In genomic region chr7:44077703-44078102, GRCm38 (mm10) we compare ENCODE assay signal across 28 mouse cellular contexts. TPM values are rescaled to one million over a fixed set of nuclear protein-coding genes. Genes with fewer than 3 reads are reported as not detected.
DNase-seq lines count a peak whose midpoint lies in the region; TF ChIP-seq lines count a peak whose summit lies in the region.
"Had no signal": no experiment of that assay in that cellular context is flagged by ENCODE, and none has a peak within 500 bp of the region (broad histone marks: within the 10 kb centered on the region; RNA-seq: fewer than 3 reads in every experiment).

No protein-coding gene starts in this region.

- H3K79me2 ChIP-seq in MEL (ENCODE audit: control insufficient read depth, insufficient read depth, low read length, poor library complexity): no peaks in the 10 kb centered on the region

- no peak for TF ChIP-seq CTCF in MEL (IDR thresholded peaks at IDR 0.05 in 2 of 3, conservative IDR thresholded peaks at IDR 0.05 in 1 of 3; ENCODE audit: control insufficient read depth in 1 of 3, insufficient read depth in 1 of 3, low read depth in 2 of 3, low read length in 3 of 3, poor library complexity in 1 of 3, severe bottlenecking in 1 of 3)

- peaks cover 0 to 6% of the 10 kb centered on the region in 2 experiments; a peak in 1 of 4 replicates for H3K36me3 ChIP-seq in MEL (ENCODE audit: control insufficient read depth in 1 of 2, insufficient read depth in 2 of 2, low read length in 2 of 2)
- H3K36me3 ChIP-seq: G1E had no signal

- H3K27ac ChIP-seq in MEL (ENCODE audit: control insufficient read depth, low read depth, low read length): peak overlapping the region; percentile 81

- TF ChIP-seq EP300 in MEL (IDR thresholded peaks at IDR 0.05; ENCODE audit: low read depth in 1 of 2, low read length in 2 of 2): peak; percentile 86 to 89

- peak; percentile 25 for DNase-seq in heart, adult 11 months
- no peak for DNase-seq in heart, adult 18-20 months
- peak; percentile 89 for DNase-seq in MEL (ENCODE audit: low read depth, low spot score)
- peak; percentile 69 for DNase-seq in MEL-GATA-1-ER (ENCODE audit: extremely low read depth, low read depth)
- DNase-seq in spleen, adult 12 weeks (ENCODE audit: low spot score): no peak
- DNase-seq in adrenal gland, adult 8-10 months: no peak
- DNase-seq: adrenal gland, adult 2 months; adrenal gland, postnatal 10 days; adrenal gland, postnatal 14 days; adrenal gland, postnatal 25 days; adrenal gland, postnatal 36 days; B cell, adult 2 months; cerebellum, adult 11 months; cerebellum, adult 11-12 months; cerebellum, adult 18-20 months; cerebellum, adult 2 months; cerebellum, adult 8-10 months; cerebellum, adult 9-10 months had no signal

- H3K4me3 ChIP-seq in MEL (ENCODE audit: control insufficient read depth in 1 of 2, insufficient read depth in 1 of 2, low read depth in 2 of 2, low read length in 2 of 2): peak overlapping the region; percentile 18 to 46

- TF ChIP-seq POLR2A in MEL (IDR thresholded peaks at IDR 0.05; ENCODE audit: control insufficient read depth in 1 of 2, insufficient read depth in 1 of 2, low read depth in 1 of 2, low read length in 2 of 2, poor library complexity in 1 of 2): no peak

- no peaks in the 10 kb centered on the region for H3K9me3 ChIP-seq in MEL (replicated peaks; ENCODE audit: insufficient read depth, low read length)
- H3K9me3 ChIP-seq: G1E had no signal

- no peaks in the 10 kb centered on the region for H3K27me3 ChIP-seq in MEL (ENCODE audit: control insufficient read depth in 1 of 2, insufficient read depth in 2 of 2, low read length in 2 of 2)

- H3K4me1 ChIP-seq in MEL (ENCODE audit: control insufficient read depth in 1 of 2, insufficient read depth in 2 of 2, low read length in 2 of 2): peaks cover 9 to 13% of the 10 kb centered on the region in 2 experiments

- TF ChIP-seq RAD21 in MEL (IDR thresholded peaks at IDR 0.05; ENCODE audit: low read depth, low read length): no peak

- peak overlapping the region; percentile 23; the same call in 1 of the 2 replicates for H3K9ac ChIP-seq in MEL (ENCODE audit: control insufficient read depth, low read depth, low read length, poor library complexity, severe bottlenecking)

TF ChIP-seq in MEL, 35 proteins besides CTCF, POLR2A, EP300 and RAD21:
- TF ChIP-seq CHD1 (IDR thresholded peaks at IDR 0.05; ENCODE audit: low read depth, low read length) (no peak), MXI1 (IDR thresholded peaks at IDR 0.05; ENCODE audit: low read depth, low read length) (no peak; the same call in 1 of the 2 replicates), NELFE (IDR thresholded peaks at IDR 0.05; ENCODE audit: low read depth, low read length) (no peak), GATA1 (IDR thresholded peaks at IDR 0.05; ENCODE audit: low read depth, low read length) (peak; percentile 47; the same call in 1 of the 2 replicates), SIN3A (IDR thresholded peaks at IDR 0.05; ENCODE audit: low read length) (peak; percentile 50; the same call in 1 of the 2 replicates), RCOR1 (IDR thresholded peaks at IDR 0.05; ENCODE audit: low read depth, low read length) (peak; percentile 64; the same call in 1 of the 2 replicates), ELF1 (IDR thresholded peaks at IDR 0.05; ENCODE audit: low read depth, low read length) (no peak), NRF1 (IDR thresholded peaks at IDR 0.05; ENCODE audit: insufficient read depth, low read depth, low read length, poor library complexity, severe bottlenecking) (no peak), TCF12 (IDR thresholded peaks at IDR 0.05; ENCODE audit: low read depth, low read length) (peak; percentile 83), HCFC1 (IDR thresholded peaks at IDR 0.05; ENCODE audit: low read depth, low read length) (no peak), ZKSCAN1 (IDR thresholded peaks at IDR 0.05; ENCODE audit: low read depth, low read length) (no peak), USF1 (IDR thresholded peaks at IDR 0.05; ENCODE audit: low read depth, low read length) (no peak), ZNF384 (IDR thresholded peaks at IDR 0.05; ENCODE audit: low read depth, low read length) (no peak), MEF2A (IDR thresholded peaks at IDR 0.05; ENCODE audit: extremely low read depth, insufficient replicate concordance, low read depth, low read length, poor library complexity, severe bottlenecking) (no peak), POLR2AphosphoS5 (IDR thresholded peaks at IDR 0.05; ENCODE audit: borderline replicate concordance, low read depth, low read length) (no peak), KAT2A (conservative IDR thresholded peaks at IDR 0.05; ENCODE audit: low read depth, low read length) (no peak), TAL1 (IDR thresholded peaks at IDR 0.05; ENCODE audit: low read length) (peak; percentile 53), POLR2AphosphoS2 (IDR thresholded peaks at IDR 0.05; ENCODE audit: low read length) (no peak), GABPA (IDR thresholded peaks at IDR 0.05; ENCODE audit: low read depth, low read length) (no peak), BHLHE40 (IDR thresholded peaks at IDR 0.05; ENCODE audit: borderline replicate concordance, low read depth, low read length) (no peak), SMC3 (IDR thresholded peaks at IDR 0.05; ENCODE audit: low read depth, low read length) (no peak), MAFK (IDR thresholded peaks at IDR 0.05; ENCODE audit: borderline replicate concordance, low read depth, low read length) (no peak), TBP (IDR thresholded peaks at IDR 0.05; ENCODE audit: low read depth, low read length) (0 out of 2 replicates have a peak, but pooled peaks have one; percentile 34), E2F4 (IDR thresholded peaks at IDR 0.05; ENCODE audit: borderline replicate concordance, low read depth, low read length) (no peak), MYC (IDR thresholded peaks at IDR 0.05; ENCODE audit: low read depth, low read length) (peak; percentile 60; the same call in 1 of the 2 replicates), ETS1 (IDR thresholded peaks at IDR 0.05; ENCODE audit: low read depth, low read length) (peak; percentile 67), CHD2 (IDR thresholded peaks at IDR 0.05; ENCODE audit: low read length) (no peak), MYB (IDR thresholded peaks at IDR 0.05; ENCODE audit: low read depth, low read length) (peak; percentile 36), MAX (IDR thresholded peaks at IDR 0.05; ENCODE audit: low read length) (peak; percentile 34; the same call in 1 of the 2 replicates), UBTF (IDR thresholded peaks at IDR 0.05; ENCODE audit: borderline replicate concordance, insufficient read depth, low read depth, low read length) (no peak), ZC3H11A (IDR thresholded peaks at IDR 0.05; ENCODE audit: low read depth, low read length) (no peak), ZMIZ1 (IDR thresholded peaks at IDR 0.05; ENCODE audit: low read depth, low read length) (no peak), USF2 (IDR thresholded peaks at IDR 0.05; ENCODE audit: borderline replicate concordance in 1 of 2, insufficient read depth in 1 of 2, low read depth in 1 of 2, low read length in 2 of 2) (no peak), MAZ (IDR thresholded peaks at IDR 0.05; ENCODE audit: low read depth, low read length) (peak; percentile 50; the same call in 1 of the 2 replicates), JUND (IDR thresholded peaks at IDR 0.05; ENCODE audit: low read depth, low read length) (peak; percentile 51; the same call in 1 of the 2 replicates)
TF ChIP-seq in MEL: peak in this region for 12.

RNA-seq across cellular contexts. Expression of gene Klk1b21, which starts 24.4 kb away (rescaled TPM):
- total RNA-seq in heart, adult 18-20 months (2021): not detected
- not detected in 2 replicates for total RNA-seq in MEL (2012; rRNA removed)
- not detected for polyA plus RNA-seq in MEL (2012; ENCODE audit: insufficient read depth in 1 of 2, insufficient read length in 2 of 2, low read depth in 1 of 2, low replicate concordance in 2 of 2, missing spikeins in 1 of 2)
- 1 to 10 TPM in 1 of 4 experiments, not detected in 3; 1.1 TPM for total RNA-seq in adrenal gland, adult 8-10 months (2022)
- total RNA-seq: adrenal gland, adult 18-20 months; adrenal gland, adult 2 months; adrenal gland, postnatal 10 days; adrenal gland, postnatal 14 days; adrenal gland, postnatal 25 days; adrenal gland, postnatal 36 days; adrenal gland, postnatal 4 days; CH12.LX; ES-E14; G1E had no signal
- polyA plus RNA-seq: activated CD4-positive, CD25-positive, alpha-beta regulatory T cell, adult 4 months; brain, embryonic 14.5 days; C2C12; CD4-positive, CD25-positive, alpha-beta regulatory T cell, adult 4 months; cerebellum, adult 2 months; G1E; Patski had no signal

RNA-seq across cellular contexts. Expression of gene Klk1b27, which starts 25.6 kb away (rescaled TPM):
- total RNA-seq in heart, adult 18-20 months (2021): not detected
- not detected in 2 replicates for total RNA-seq in MEL (2012; rRNA removed)
- not detected for polyA plus RNA-seq in MEL (2012; ENCODE audit: insufficient read depth in 1 of 2, insufficient read length in 2 of 2, low read depth in 1 of 2, low replicate concordance in 2 of 2, missing spikeins in 1 of 2)
- total RNA-seq in adrenal gland, adult 8-10 months (2022): not detected
- total RNA-seq: adrenal gland, adult 18-20 months; adrenal gland, adult 2 months; adrenal gland, postnatal 14 days; adrenal gland, postnatal 25 days; adrenal gland, postnatal 36 days; adrenal gland, postnatal 4 days; ES-E14 had no signal
- polyA plus RNA-seq: adrenal gland, adult 2 months; C2C12; G1E; Patski had no signal

RNA-seq across cellular contexts. Expression of gene Klk1b22, which starts 34.8 kb away (rescaled TPM):
- total RNA-seq in heart, adult 18-20 months (2021): not detected
- not detected in 2 replicates for total RNA-seq in MEL (2012; rRNA removed)
- not detected for polyA plus RNA-seq in MEL (2012; ENCODE audit: insufficient read depth in 1 of 2, insufficient read length in 2 of 2, low read depth in 1 of 2, low replicate concordance in 2 of 2, missing spikeins in 1 of 2)
- total RNA-seq in adrenal gland, adult 8-10 months (2022): not detected
- total RNA-seq: adrenal gland, adult 18-20 months; adrenal gland, adult 2 months; adrenal gland, postnatal 10 days; adrenal gland, postnatal 14 days; adrenal gland, postnatal 25 days; adrenal gland, postnatal 36 days; adrenal gland, postnatal 4 days; CH12.LX; ES-E14; G1E had no signal
- polyA plus RNA-seq: activated CD4-positive, CD25-positive, alpha-beta regulatory T cell, adult 4 months; brain, embryonic 14.5 days; CD4-positive, CD25-positive, alpha-beta regulatory T cell, adult 4 months; cerebellum, adult 2 months; G1E; Patski had no signal

RNA-seq across cellular contexts. Expression of gene Klk1b16, which starts 58.9 kb away (rescaled TPM):
- total RNA-seq in heart, adult 18-20 months (2021): not detected
- total RNA-seq in MEL (2012; rRNA removed): not detected in 2 replicates
- polyA plus RNA-seq in MEL (2012; ENCODE audit: insufficient read depth in 1 of 2, insufficient read length in 2 of 2, low read depth in 1 of 2, low replicate concordance in 2 of 2, missing spikeins in 1 of 2): not detected
- not detected for total RNA-seq in adrenal gland, adult 8-10 months (2022)
- total RNA-seq: adrenal gland, adult 18-20 months; adrenal gland, adult 2 months; adrenal gland, postnatal 10 days; adrenal gland, postnatal 14 days; adrenal gland, postnatal 25 days; adrenal gland, postnatal 36 days; adrenal gland, postnatal 4 days; CH12.LX; ES-E14; G1E had no signal
- polyA plus RNA-seq: activated CD4-positive, CD25-positive, alpha-beta regulatory T cell, adult 4 months; adrenal gland, adult 2 months; brain, embryonic 14.5 days; C2C12; CD4-positive, CD25-positive, alpha-beta regulatory T cell, adult 4 months; cerebellum, adult 2 months; G1E; Patski had no signal

Comparison
In these comparisons a context has a peak if more than half of its experiments do, and no peak if none do; other contexts are left out.
1. DNase-seq: peak in heart, adult 11 months (single experiment), MEL (single experiment) and MEL-GATA-1-ER (single experiment); none in heart, adult 18-20 months (0 of 2), spleen, adult 12 weeks (single experiment) and adrenal gland, adult 8-10 months (single experiment).